Mouse (Mus musculus) embryonic facial prominence, embryonic 13.5 days (tissue): ENCODE measurements around the gene Tmem258. TPM values are rescaled to one million over a fixed set of nuclear protein-coding genes. Genes with fewer than 3 reads are reported as not detected.

Source experiments
- ATAC-seq: fragments of 200-750 bp; cut with Nextera tagmentation; 2 replicates; pipeline ENCODE4 v1.8.0; 2017; ENCODE audit warnings: low read depth; ENCODE audit not compliant: insufficient number of reproducible peaks, insufficient read depth, low FRiP score, low TSS enrichment
- H3K27ac ChIP-seq: fragments of 300-500 bp; sonication (generic); 2 replicates; pipeline ENCODE4 v1.5.1; 2015; ENCODE audit warnings: moderate library complexity, mild to moderate bottlenecking, inconsistent platforms
- H3K27me3 ChIP-seq: fragments of 300-500 bp; sonication (generic); 2 replicates; pipeline ENCODE4 v1.6.1; 2015; ENCODE audit warnings: mild to moderate bottlenecking, inconsistent platforms
- H3K36me3 ChIP-seq: fragments of 300-500 bp; sonication (generic); 2 replicates; pipeline ENCODE4 v1.6.1; 2015; ENCODE audit warnings: mild to moderate bottlenecking, inconsistent platforms
- H3K4me1 ChIP-seq: fragments of 300-500 bp; sonication (generic); 2 replicates; pipeline ENCODE4 v1.6.1; 2015; ENCODE audit warnings: inconsistent platforms
- H3K4me2 ChIP-seq: fragments of 300-500 bp; sonication (generic); 2 replicates; pipeline ENCODE4 v1.6.1; 2015; ENCODE audit warnings: moderate library complexity, mild to moderate bottlenecking, inconsistent platforms
- H3K4me3 ChIP-seq: fragments of 300-500 bp; sonication (generic); 2 replicates; pipeline ENCODE4 v1.5.1; 2015; ENCODE audit warnings: mild to moderate bottlenecking, inconsistent platforms
- H3K9ac ChIP-seq: fragments of 300-500 bp; sonication (generic); 2 replicates; pipeline ENCODE4 v1.6.1; 2015; ENCODE audit warnings: mild to moderate bottlenecking, inconsistent platforms
- H3K9me3 ChIP-seq: fragments of 300-500 bp; sonication (generic); 2 replicates; pipeline ENCODE4 v1.6.1; 2016; ENCODE audit warnings: inconsistent platforms
- WGBS: fragments of 180-500 bp; shearing (Covaris S2); methylation state at CpG from one replicate; pipeline ENCODE4 v1.1.7; 2015; ENCODE audit warnings: mixed read lengths; 5-methylcytosine and 5-hydroxymethylcytosine counted together
- polyA plus RNA-seq: library from polyadenylated mRNA; unstranded; fragments of >200 nt; fragmentation: Nextera tagmentation; extraction: Ambion mirVana; gene quantifications from 2 replicates; pipeline ENCODE4 v1.2.1, GENCODE M21; 2015

Tmem258 gene
- polyA plus RNA-seq, 1 experiment from 2014 or later: 485 TPM

- no peaks in the 10 kb centered on the region for H3K4me1 ChIP-seq
- H3K27ac ChIP-seq: no peak overlapping the region
- no peaks in the 10 kb centered on the region for H3K27me3 ChIP-seq
- no peak for ATAC-seq
- no peak overlapping the region for H3K9ac ChIP-seq
- H3K9me3 ChIP-seq: no peaks in the 10 kb centered on the region
- WGBS: 88% methylated on average over 5 of the region's 5 CpGs
- no peaks in the 10 kb centered on the region for H3K36me3 ChIP-seq
- no peak overlapping the region for H3K4me3 ChIP-seq
- no peak overlapping the region for H3K4me2 ChIP-seq
Observed at GRCm38 (mm10) chr19:10173116-10173718, 30.6 kb upstream of the Tmem258 start.

- no peak for ATAC-seq
- no peaks in the 10 kb centered on the region for H3K4me1 ChIP-seq
- H3K9ac ChIP-seq: no peak overlapping the region
- no peak overlapping the region for H3K4me2 ChIP-seq
- no peak overlapping the region for H3K27ac ChIP-seq
- no peaks in the 10 kb centered on the region for H3K36me3 ChIP-seq
- H3K9me3 ChIP-seq: no peaks in the 10 kb centered on the region
- no peaks in the 10 kb centered on the region for H3K27me3 ChIP-seq
- WGBS: 86% methylated on average over 7 of the region's 7 CpGs
- no peak overlapping the region for H3K4me3 ChIP-seq
Observed at GRCm38 (mm10) chr19:10173844-10174539, 29.8 kb upstream of the Tmem258 start.

DNA sequence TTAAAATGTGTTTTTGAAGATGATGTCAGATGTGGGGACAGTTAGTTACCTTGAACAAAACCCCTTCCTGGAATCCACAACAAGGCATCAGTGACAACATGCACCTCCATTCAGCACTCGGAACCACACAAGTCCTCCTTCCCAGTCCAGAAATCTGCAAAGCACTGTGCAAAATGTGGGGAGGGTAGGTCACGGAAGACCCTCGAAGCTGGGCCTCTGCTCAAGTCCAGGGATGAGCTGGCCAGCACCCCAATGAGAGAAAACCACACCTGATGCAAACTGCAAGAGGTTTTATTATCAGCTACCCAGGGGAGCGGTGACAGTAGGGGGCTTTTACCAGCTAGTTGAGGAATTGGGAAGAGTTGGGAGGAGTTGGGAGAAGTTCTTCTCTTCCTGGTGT lies 28.9 kb upstream of the Tmem258 start:
- ATAC-seq: no peak
- Histone ChIP-seq H3K36me3 (no peaks in the 10 kb centered on the region), H3K9ac (no peak overlapping the region), H3K4me1 (no peaks in the 10 kb centered on the region), H3K27ac (no peak overlapping the region), H3K4me2 (no peak overlapping the region), H3K27me3 (no peaks in the 10 kb centered on the region), H3K4me3 (no peak overlapping the region), H3K9me3 (no peaks in the 10 kb centered on the region)
- 76% methylated on average over 4 of the region's 4 CpGs for WGBS

GRCm38 (mm10) chr19:10176477-10176876 lies 27.3 kb upstream of the Tmem258 start:
- no peaks in the 10 kb centered on the region for H3K36me3 ChIP-seq
- no peaks in the 10 kb centered on the region for H3K27me3 ChIP-seq
- no peak overlapping the region for H3K27ac ChIP-seq
- H3K4me1 ChIP-seq: no peaks in the 10 kb centered on the region
- no peaks in the 10 kb centered on the region for H3K9me3 ChIP-seq
- no peak overlapping the region for H3K4me2 ChIP-seq
- 59% methylated on average over 1 of the region's 1 CpGs for WGBS
- H3K4me3 ChIP-seq: no peak overlapping the region
- H3K9ac ChIP-seq: no peak overlapping the region
- no peak for ATAC-seq

GRCm38 (mm10) chr19:10176941-10177372 lies 26.9 kb upstream of the Tmem258 start:
- Histone ChIP-seq H3K9me3 (no peaks in the 10 kb centered on the region), H3K4me1 (no peaks in the 10 kb centered on the region), H3K27ac (no peak overlapping the region), H3K4me3 (no peak overlapping the region), H3K36me3 (no peaks in the 10 kb centered on the region), H3K27me3 (no peaks in the 10 kb centered on the region), H3K9ac (no peak overlapping the region), H3K4me2 (no peak overlapping the region)
- 80% methylated on average over 7 of the region's 7 CpGs for WGBS
- ATAC-seq: no peak

GRCm38 (mm10) chr19:10181225-10181624 lies 22.6 kb upstream of the Tmem258 start:
- H3K9me3 ChIP-seq: no peaks in the 10 kb centered on the region
- H3K4me2 ChIP-seq: no peak overlapping the region
- peaks cover 15% of the 10 kb centered on the region for H3K36me3 ChIP-seq
- 92% methylated on average over 7 of the region's 7 CpGs for WGBS
- no peak overlapping the region for H3K4me3 ChIP-seq
- no peaks in the 10 kb centered on the region for H3K27me3 ChIP-seq
- H3K9ac ChIP-seq: no peak overlapping the region
- H3K27ac ChIP-seq: no peak overlapping the region
- H3K4me1 ChIP-seq: peaks cover 24% of the 10 kb centered on the region
- no peak for ATAC-seq

- Histone ChIP-seq H3K4me3 (peak overlapping the region; percentile 89), H3K36me3 (peaks cover 24% of the 10 kb centered on the region), H3K4me1 (peaks cover 26% of the 10 kb centered on the region), H3K4me2 (peak overlapping the region; percentile 86), H3K27me3 (no peaks in the 10 kb centered on the region), H3K27ac (peak overlapping the region; percentile 29; the same call in 1 of the 2 replicates), H3K9ac (peak overlapping the region; percentile 44; the same call in 1 of the 2 replicates), H3K9me3 (no peaks in the 10 kb centered on the region)
- WGBS: 35% methylated on average over 7 of the region's 7 CpGs
- no peak for ATAC-seq
Observed at GRCm38 (mm10) chr19:10182142-10182541, 21.7 kb upstream of the Tmem258 start.

- Histone ChIP-seq H3K9me3 (no peaks in the 10 kb centered on the region), H3K4me3 (peak within 1 kb of the TSS; percentile 89), H3K27me3 (no peaks in the 10 kb centered on the region), H3K4me2 (peak within 1 kb of the TSS; percentile 86), H3K4me1 (peaks cover 30% of the 10 kb centered on the region), H3K9ac (peak within 1 kb of the TSS; percentile 92), H3K36me3 (peaks cover 30% of the 10 kb centered on the region), H3K27ac (peak within 1 kb of the TSS; percentile 95)
- 0% methylated on average over 70 of the region's 70 CpGs for WGBS
- peak; percentile 96 for ATAC-seq
Observed at GRCm38 (mm10) chr19:10182670-10183298, 21.0 kb upstream of the Tmem258 start, which contains the start of gene Fads1. Gene Fads1 (plus strand): TSS chr19:10182888.

GRCm38 (mm10) chr19:10183299-10183983 lies 20.4 kb upstream of the Tmem258 start:
- Histone ChIP-seq H3K9ac (peak overlapping the region; percentile 92), H3K4me3 (peak overlapping the region; percentile 89), H3K36me3 (peaks cover 37% of the 10 kb centered on the region), H3K9me3 (no peaks in the 10 kb centered on the region), H3K4me2 (peak overlapping the region; percentile 86), H3K27me3 (no peaks in the 10 kb centered on the region), H3K27ac (peak overlapping the region; percentile 95), H3K4me1 (peaks cover 37% of the 10 kb centered on the region)
- ATAC-seq: peak; percentile 45; the same call in 1 of the 2 replicates
- 1% methylated on average over 35 of the region's 35 CpGs for WGBS

DNA sequence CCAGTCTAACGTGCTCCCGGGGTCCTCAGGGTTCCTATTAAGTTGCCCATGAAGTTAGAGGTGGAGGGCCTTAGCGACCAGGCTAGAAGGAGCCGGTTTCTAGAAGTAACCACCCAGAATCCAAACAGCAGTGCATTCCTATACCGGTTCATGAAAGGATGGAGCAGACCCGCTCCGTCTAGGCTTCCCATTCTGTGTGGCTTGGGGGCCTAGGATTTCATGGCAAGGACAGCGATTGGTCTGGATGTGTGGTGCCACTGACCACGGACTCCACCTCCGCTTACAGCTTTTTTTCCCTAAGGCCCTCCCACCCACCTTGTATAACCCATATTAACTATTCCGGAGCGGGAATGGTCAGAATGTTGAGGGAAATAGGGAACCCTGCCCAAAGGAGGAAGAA lies 19.7 kb upstream of the Tmem258 start:
- Histone ChIP-seq H3K4me2 (peak overlapping the region; percentile 86), H3K27me3 (no peaks in the 10 kb centered on the region), H3K27ac (peak overlapping the region; percentile 95), H3K36me3 (peaks cover 43% of the 10 kb centered on the region), H3K9me3 (no peaks in the 10 kb centered on the region), H3K9ac (peak overlapping the region; percentile 92), H3K4me1 (peaks cover 39% of the 10 kb centered on the region), H3K4me3 (peak overlapping the region; percentile 89)
- ATAC-seq: no peak
- WGBS: 10% methylated on average over 12 of the region's 12 CpGs

- WGBS: 93% methylated on average over 3 of the region's 3 CpGs
- H3K27me3 ChIP-seq: no peaks in the 10 kb centered on the region
- H3K27ac ChIP-seq: no peak overlapping the region
- H3K9ac ChIP-seq: no peak overlapping the region
- H3K9me3 ChIP-seq: no peaks in the 10 kb centered on the region
- no peak overlapping the region for H3K4me2 ChIP-seq
- peaks cover 39% of the 10 kb centered on the region for H3K4me1 ChIP-seq
- H3K4me3 ChIP-seq: no peak overlapping the region
- H3K36me3 ChIP-seq: peaks cover 61% of the 10 kb centered on the region
- no peak for ATAC-seq
Observed at GRCm38 (mm10) chr19:10185876-10186275, 17.9 kb upstream of the Tmem258 start.
